Mouse (Mus musculus): ENCODE measurements at regions not wholly inside any gene's neighbourhood (a gene's known extent, or its start where the extent isn't known, plus 50 kb on each side); places are given as distances from the start of the nearest gene placed in this dataset.

- WGBS: 72% methylated on average over 3 of the region's 3 CpGs
- Histone ChIP-seq H3K27ac (ENCODE audit: low read depth, low read length) (no peak overlapping the region), H3K9me3 (ENCODE audit: control insufficient read depth, low read length) (no peaks in the 10 kb centered on the region), H3K4me2 (no peak overlapping the region), H3K4me1 (replicated peaks; ENCODE audit: control insufficient read depth, insufficient read depth, low read length) (no peaks in the 10 kb centered on the region), H3K36me3 (ENCODE audit: control insufficient read depth, insufficient read depth, low read length) (no peaks in the 10 kb centered on the region), H3K9ac (ENCODE audit: low read depth, low read length) (no peak overlapping the region), H3K4me3 (ENCODE audit: low read depth, low read length) (no peak overlapping the region), H3K27me3 (replicated peaks; ENCODE audit: control insufficient read depth, insufficient read depth, low read length) (no peaks in the 10 kb centered on the region)
- no peak for ATAC-seq (replicated peaks; ENCODE audit: low FRiP score)
- no peak for DNase-seq (ENCODE audit: low spot score)
Observed at GRCm38 (mm10) chr1:81897241-81897640, 335.7 kb upstream of the Gm9747 start.

- Histone ChIP-seq H3K4me3 (ENCODE audit: low read depth, low read length) (no peak overlapping the region), H3K9me3 (ENCODE audit: control insufficient read depth, low read length) (no peaks in the 10 kb centered on the region), H3K27me3 (replicated peaks; ENCODE audit: control insufficient read depth, insufficient read depth, low read length) (no peaks in the 10 kb centered on the region), H3K36me3 (ENCODE audit: control insufficient read depth, insufficient read depth, low read length) (no peaks in the 10 kb centered on the region), H3K9ac (ENCODE audit: low read depth, low read length) (no peak overlapping the region), H3K4me1 (replicated peaks; ENCODE audit: control insufficient read depth, insufficient read depth, low read length) (no peaks in the 10 kb centered on the region), H3K27ac (ENCODE audit: low read depth, low read length) (no peak overlapping the region), H3K4me2 (no peak overlapping the region)
- DNase-seq (ENCODE audit: low spot score): no peak
- ATAC-seq (replicated peaks; ENCODE audit: low FRiP score): no peak
- WGBS: 69% methylated on average over 7 of the region's 7 CpGs
Observed at GRCm38 (mm10) chr1:81900843-81901242, 332.1 kb upstream of the Gm9747 start.

- H3K4me3 ChIP-seq (ENCODE audit: low read depth, low read length): no peak overlapping the region
- H3K27me3 ChIP-seq (replicated peaks; ENCODE audit: control insufficient read depth, insufficient read depth, low read length): no peaks in the 10 kb centered on the region
- H3K4me1 ChIP-seq (replicated peaks; ENCODE audit: control insufficient read depth, insufficient read depth, low read length): no peaks in the 10 kb centered on the region
- no peak overlapping the region for H3K4me2 ChIP-seq
- H3K36me3 ChIP-seq (ENCODE audit: control insufficient read depth, insufficient read depth, low read length): no peaks in the 10 kb centered on the region
- no peak overlapping the region for H3K9ac ChIP-seq (ENCODE audit: low read depth, low read length)
- no peak overlapping the region for H3K27ac ChIP-seq (ENCODE audit: low read depth, low read length)
- no peaks in the 10 kb centered on the region for H3K9me3 ChIP-seq (ENCODE audit: control insufficient read depth, low read length)
- WGBS: 69% methylated on average over 3 of the region's 3 CpGs
- no peak for DNase-seq (ENCODE audit: low spot score)
- no peak for ATAC-seq (replicated peaks; ENCODE audit: low FRiP score)
Observed at GRCm38 (mm10) chr1:81904056-81904455, 328.9 kb upstream of the Gm9747 start.

GRCm38 (mm10) chr1:81912607-81913006 is 320.3 kb upstream of the Gm9747 start:
- Histone ChIP-seq H3K27me3 (replicated peaks; ENCODE audit: control insufficient read depth, insufficient read depth, low read length) (no peaks in the 10 kb centered on the region), H3K9ac (ENCODE audit: low read depth, low read length) (no peak overlapping the region), H3K36me3 (ENCODE audit: control insufficient read depth, insufficient read depth, low read length) (no peaks in the 10 kb centered on the region), H3K27ac (ENCODE audit: low read depth, low read length) (no peak overlapping the region), H3K4me1 (replicated peaks; ENCODE audit: control insufficient read depth, insufficient read depth, low read length) (no peaks in the 10 kb centered on the region), H3K4me3 (ENCODE audit: low read depth, low read length) (no peak overlapping the region), H3K4me2 (no peak overlapping the region), H3K9me3 (ENCODE audit: control insufficient read depth, low read length) (no peaks in the 10 kb centered on the region)
- no peak for DNase-seq (ENCODE audit: low spot score)
- ATAC-seq (replicated peaks; ENCODE audit: low FRiP score): no peak

GRCm38 (mm10) chr1:81913561-81913964 is 319.3 kb upstream of the Gm9747 start:
- ATAC-seq (replicated peaks; ENCODE audit: low FRiP score) (no peak), DNase-seq (ENCODE audit: low spot score) (no peak)
- H3K4me3 ChIP-seq (ENCODE audit: low read depth, low read length): no peak overlapping the region
- no peak overlapping the region for H3K4me2 ChIP-seq
- WGBS: 79% methylated on average over 4 of the region's 4 CpGs
- H3K9me3 ChIP-seq (ENCODE audit: control insufficient read depth, low read length): no peaks in the 10 kb centered on the region
- H3K27ac ChIP-seq (ENCODE audit: low read depth, low read length): no peak overlapping the region
- H3K4me1 ChIP-seq (replicated peaks; ENCODE audit: control insufficient read depth, insufficient read depth, low read length): no peaks in the 10 kb centered on the region
- no peaks in the 10 kb centered on the region for H3K36me3 ChIP-seq (ENCODE audit: control insufficient read depth, insufficient read depth, low read length)
- H3K27me3 ChIP-seq (replicated peaks; ENCODE audit: control insufficient read depth, insufficient read depth, low read length): no peaks in the 10 kb centered on the region
- H3K9ac ChIP-seq (ENCODE audit: low read depth, low read length): no peak overlapping the region

DNA sequence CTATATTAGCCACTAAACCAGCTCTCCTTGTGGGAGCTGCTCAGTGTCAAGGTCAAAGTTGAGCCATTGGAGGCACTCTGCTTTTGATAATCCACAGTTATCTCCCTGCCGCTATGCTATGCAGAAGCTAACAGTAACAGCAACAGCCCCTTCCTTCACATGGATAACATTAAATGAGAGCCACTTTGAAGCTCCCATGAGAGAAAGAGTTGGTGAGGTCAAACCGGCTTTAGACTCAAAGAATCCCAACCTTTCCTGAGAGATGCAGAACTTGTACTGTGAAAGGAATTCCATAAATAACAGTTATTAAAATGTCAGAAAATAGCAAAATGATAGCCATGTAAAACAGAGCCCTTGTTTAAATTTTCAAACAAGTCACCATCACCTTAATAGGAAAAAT is 316.1 kb upstream of the Gm9747 start:
- Histone ChIP-seq H3K4me2 (no peak overlapping the region), H3K4me3 (ENCODE audit: low read depth, low read length) (no peak overlapping the region), H3K36me3 (ENCODE audit: control insufficient read depth, insufficient read depth, low read length) (no peaks in the 10 kb centered on the region), H3K27me3 (replicated peaks; ENCODE audit: control insufficient read depth, insufficient read depth, low read length) (no peaks in the 10 kb centered on the region), H3K27ac (ENCODE audit: low read depth, low read length) (no peak overlapping the region), H3K9ac (ENCODE audit: low read depth, low read length) (no peak overlapping the region), H3K4me1 (replicated peaks; ENCODE audit: control insufficient read depth, insufficient read depth, low read length) (no peaks in the 10 kb centered on the region), H3K9me3 (ENCODE audit: control insufficient read depth, low read length) (no peaks in the 10 kb centered on the region)
- WGBS: 66% methylated on average over 2 of the region's 2 CpGs
- DNase-seq (ENCODE audit: low spot score): no peak
- ATAC-seq (replicated peaks; ENCODE audit: low FRiP score): no peak

- ATAC-seq (replicated peaks; ENCODE audit: low FRiP score) (no peak), DNase-seq (ENCODE audit: low spot score) (no peak)
- no peak overlapping the region for H3K9ac ChIP-seq (ENCODE audit: low read depth, low read length)
- H3K4me3 ChIP-seq (ENCODE audit: low read depth, low read length): no peak overlapping the region
- H3K36me3 ChIP-seq (ENCODE audit: control insufficient read depth, insufficient read depth, low read length): no peaks in the 10 kb centered on the region
- H3K27ac ChIP-seq (ENCODE audit: low read depth, low read length): no peak overlapping the region
- 80% methylated on average over 5 of the region's 5 CpGs for WGBS
- H3K27me3 ChIP-seq (replicated peaks; ENCODE audit: control insufficient read depth, insufficient read depth, low read length): no peaks in the 10 kb centered on the region
- no peaks in the 10 kb centered on the region for H3K4me1 ChIP-seq (replicated peaks; ENCODE audit: control insufficient read depth, insufficient read depth, low read length)
- H3K4me2 ChIP-seq: no peak overlapping the region
- no peaks in the 10 kb centered on the region for H3K9me3 ChIP-seq (ENCODE audit: control insufficient read depth, low read length)
Observed at GRCm38 (mm10) chr1:81927721-81928120, 305.2 kb upstream of the Gm9747 start.

- Histone ChIP-seq H3K4me1 (replicated peaks; ENCODE audit: control insufficient read depth, insufficient read depth, low read length) (no peaks in the 10 kb centered on the region), H3K4me2 (no peak overlapping the region), H3K27ac (ENCODE audit: low read depth, low read length) (no peak overlapping the region), H3K9ac (ENCODE audit: low read depth, low read length) (no peak overlapping the region), H3K9me3 (ENCODE audit: control insufficient read depth, low read length) (no peaks in the 10 kb centered on the region), H3K4me3 (ENCODE audit: low read depth, low read length) (no peak overlapping the region), H3K27me3 (replicated peaks; ENCODE audit: control insufficient read depth, insufficient read depth, low read length) (no peaks in the 10 kb centered on the region), H3K36me3 (ENCODE audit: control insufficient read depth, insufficient read depth, low read length) (no peaks in the 10 kb centered on the region)
- DNase-seq (ENCODE audit: low spot score) (no peak), ATAC-seq (replicated peaks; ENCODE audit: low FRiP score) (no peak)
Observed at GRCm38 (mm10) chr1:81933064-81933463, 299.8 kb upstream of the Gm9747 start.

- no peaks in the 10 kb centered on the region for H3K4me1 ChIP-seq (replicated peaks; ENCODE audit: control insufficient read depth, insufficient read depth, low read length)
Observed at GRCm38 (mm10) chr1:81945236-81945635, 287.7 kb upstream of the Gm9747 start.

More at GRCm38 (mm10) chr1:81945236-81945635, 287.7 kb upstream of the Gm9747 start:
- 79% methylated on average over 5 of the region's 5 CpGs for WGBS
- no peak overlapping the region for H3K27ac ChIP-seq (ENCODE audit: low read depth, low read length)
- no peaks in the 10 kb centered on the region for H3K27me3 ChIP-seq (replicated peaks; ENCODE audit: control insufficient read depth, insufficient read depth, low read length)
- H3K9me3 ChIP-seq (ENCODE audit: control insufficient read depth, low read length): no peaks in the 10 kb centered on the region
- no peak overlapping the region for H3K9ac ChIP-seq (ENCODE audit: low read depth, low read length)
- H3K4me3 ChIP-seq (ENCODE audit: low read depth, low read length): no peak overlapping the region
- DNase-seq (ENCODE audit: low spot score) (no peak), ATAC-seq (replicated peaks; ENCODE audit: low FRiP score) (no peak)
- no peak overlapping the region for H3K4me2 ChIP-seq
- no peaks in the 10 kb centered on the region for H3K36me3 ChIP-seq (ENCODE audit: control insufficient read depth, insufficient read depth, low read length)

Data from liver, embryonic 11.5 days (tissue).